Mouse (Mus musculus): ENCODE measurements around the gene Uck1. TPM values are rescaled to one million over a fixed set of nuclear protein-coding genes. Genes with fewer than 3 reads are reported as not detected.
A peak's percentile ranks its signal among the peaks of the same experiment; 100 is the strongest.

Uck1 gene
- total and polyA plus RNA-seq, 2 experiments from 2014 or later: 32.1 to 55.1 TPM

- peaks cover 17% of the 10 kb centered on the region for H3K36me3 ChIP-seq (replicated peaks; ENCODE audit: control insufficient read depth, insufficient read depth, low read length)
- no peak for TF ChIP-seq CTCF (IDR thresholded peaks at IDR 0.05; ENCODE audit: low read depth)
- no peak for DNase-seq (ENCODE audit: low spot score)
- H3K9ac ChIP-seq (replicated peaks; ENCODE audit: low read depth, low read length): no peak overlapping the region
- no peak overlapping the region for H3K4me3 ChIP-seq (ENCODE audit: low read depth, low read length)
- whole genome bisulfite sequencing: 90% methylated on average over 9 of the region's 9 CpGs
- H3K4me2 ChIP-seq (ENCODE audit: low read depth, low read length): no peak overlapping the region
- no peak for ATAC-seq (ENCODE audit: insufficient read depth, low read depth)
- no peak overlapping the region for H3K27ac ChIP-seq (ENCODE audit: low read depth)
- H3K9me3 ChIP-seq (replicated peaks; ENCODE audit: control insufficient read depth, low read length): no peaks in the 10 kb centered on the region
- H3K4me1 ChIP-seq (ENCODE audit: control insufficient read depth, insufficient read depth): peaks cover 15% of the 10 kb centered on the region
- H3K27me3 ChIP-seq (ENCODE audit: control insufficient read depth, insufficient read depth, low read length): no peaks in the 10 kb centered on the region
These were observed 21.1 kb downstream of the Uck1 start for GRCm38 (mm10) chr2:32238708-32239435.

DNA sequence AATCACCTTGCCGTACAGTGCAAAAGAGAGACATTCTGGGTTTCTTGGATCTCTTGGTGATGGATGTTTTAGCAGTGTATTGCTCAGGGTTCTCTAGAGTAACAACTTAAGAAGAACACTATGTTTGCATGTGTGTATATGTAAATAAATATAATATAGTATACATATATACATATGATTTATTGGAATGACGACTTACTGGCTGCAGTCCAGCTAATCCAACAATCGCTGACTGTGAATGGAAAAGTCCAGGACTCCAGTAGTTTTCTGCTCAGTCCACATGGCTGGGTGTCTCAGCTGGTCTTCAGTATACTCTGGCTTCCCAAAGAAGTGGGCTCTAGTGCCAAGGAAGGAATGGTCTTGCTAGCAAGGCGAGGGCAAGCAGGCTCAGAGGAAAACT, 22.4 kb downstream of the Uck1 start:
- 33% methylated on average over 4 of the region's 4 CpGs for WGBS
- Histone ChIP-seq H3K9ac (replicated peaks; ENCODE audit: low read depth, low read length) (peak overlapping the region; percentile 67; the same call in 1 of the 2 replicates), H3K9me3 (replicated peaks; ENCODE audit: control insufficient read depth, low read length) (no peaks in the 10 kb centered on the region), H3K36me3 (replicated peaks; ENCODE audit: control insufficient read depth, insufficient read depth, low read length) (peaks cover 21% of the 10 kb centered on the region), H3K4me1 (ENCODE audit: control insufficient read depth, insufficient read depth) (peaks cover 15% of the 10 kb centered on the region), H3K4me3 (ENCODE audit: low read depth, low read length) (peak overlapping the region; percentile 68), H3K4me2 (ENCODE audit: low read depth, low read length) (peak overlapping the region; percentile 94), H3K27ac (ENCODE audit: low read depth) (no peak overlapping the region), H3K27me3 (ENCODE audit: control insufficient read depth, insufficient read depth, low read length) (no peaks in the 10 kb centered on the region)
- no peak for DNase-seq (ENCODE audit: low spot score)
- TF ChIP-seq CTCF (IDR thresholded peaks at IDR 0.05; ENCODE audit: low read depth): no peak
- TF ChIP-seq EP300 (IDR thresholded peaks at IDR 0.05; ENCODE audit: low read depth): no peak
- ATAC-seq (ENCODE audit: insufficient read depth, low read depth): no peak

GRCm38 (mm10) chr2:32236760-32237487, 23.0 kb downstream of the Uck1 start:
- 0% methylated on average over 20 of the region's 20 CpGs for WGBS
- Histone ChIP-seq H3K9ac (replicated peaks; ENCODE audit: low read depth, low read length) (peak overlapping the region; percentile 67), H3K9me3 (replicated peaks; ENCODE audit: control insufficient read depth, low read length) (no peaks in the 10 kb centered on the region), H3K27me3 (ENCODE audit: control insufficient read depth, insufficient read depth, low read length) (no peaks in the 10 kb centered on the region), H3K4me2 (ENCODE audit: low read depth, low read length) (peak overlapping the region; percentile 94), H3K36me3 (replicated peaks; ENCODE audit: control insufficient read depth, insufficient read depth, low read length) (peaks cover 24% of the 10 kb centered on the region), H3K4me1 (ENCODE audit: control insufficient read depth, insufficient read depth) (peaks cover 15% of the 10 kb centered on the region), H3K27ac (ENCODE audit: low read depth) (peak overlapping the region; percentile 91), H3K4me3 (ENCODE audit: low read depth, low read length) (peak overlapping the region; percentile 68)
- TF ChIP-seq CTCF (IDR thresholded peaks at IDR 0.05; ENCODE audit: low read depth) (peak; percentile 41), EP300 (IDR thresholded peaks at IDR 0.05; ENCODE audit: low read depth) (no peak)
- peak; percentile 73 for DNase-seq (ENCODE audit: low spot score)
- peak; percentile 31 for ATAC-seq (ENCODE audit: insufficient read depth, low read depth)

GRCm38 (mm10) chr2:32235886-32236759, 23.8 kb downstream of the Uck1 start, which contains the start of gene Pomt1:
Gene Pomt1 (plus strand): TSS chr2:32236590.
- TF ChIP-seq EP300 (IDR thresholded peaks at IDR 0.05; ENCODE audit: low read depth) (no peak), CTCF (IDR thresholded peaks at IDR 0.05; ENCODE audit: low read depth) (0 out of 2 replicates have a peak, but pooled peaks have one; percentile 6)
- ATAC-seq (ENCODE audit: insufficient read depth, low read depth): peak; percentile 88
- H3K9ac ChIP-seq (replicated peaks; ENCODE audit: low read depth, low read length): peak within 1 kb of the TSS; percentile 67
- peak within 1 kb of the TSS; percentile 91 for H3K27ac ChIP-seq (ENCODE audit: low read depth)
- peak; percentile 97 for DNase-seq (ENCODE audit: low spot score)
- H3K36me3 ChIP-seq (replicated peaks; ENCODE audit: control insufficient read depth, insufficient read depth, low read length): peaks cover 32% of the 10 kb centered on the region
- under 1% methylated on average over 54 of the region's 54 CpGs for WGBS
- no peaks in the 10 kb centered on the region for H3K9me3 ChIP-seq (replicated peaks; ENCODE audit: control insufficient read depth, low read length)
- H3K4me2 ChIP-seq (ENCODE audit: low read depth, low read length): peak within 1 kb of the TSS; percentile 94
- H3K4me3 ChIP-seq (ENCODE audit: low read depth, low read length): peak within 1 kb of the TSS; percentile 68
- H3K27me3 ChIP-seq (ENCODE audit: control insufficient read depth, insufficient read depth, low read length): no peaks in the 10 kb centered on the region
- peaks cover 15% of the 10 kb centered on the region for H3K4me1 ChIP-seq (ENCODE audit: control insufficient read depth, insufficient read depth)

- Histone ChIP-seq H3K36me3 (replicated peaks; ENCODE audit: control insufficient read depth, insufficient read depth, low read length) (peaks cover 39% of the 10 kb centered on the region), H3K27me3 (ENCODE audit: control insufficient read depth, insufficient read depth, low read length) (no peaks in the 10 kb centered on the region), H3K27ac (ENCODE audit: low read depth) (peak overlapping the region; percentile 91; the same call in 1 of the 2 replicates), H3K4me3 (ENCODE audit: low read depth, low read length) (peak overlapping the region; percentile 68), H3K9ac (replicated peaks; ENCODE audit: low read depth, low read length) (peak overlapping the region; percentile 67), H3K9me3 (replicated peaks; ENCODE audit: control insufficient read depth, low read length) (no peaks in the 10 kb centered on the region), H3K4me1 (ENCODE audit: control insufficient read depth, insufficient read depth) (peaks cover 15% of the 10 kb centered on the region), H3K4me2 (ENCODE audit: low read depth, low read length) (peak overlapping the region; percentile 94)
- TF ChIP-seq EP300 (IDR thresholded peaks at IDR 0.05; ENCODE audit: low read depth) (no peak), CTCF (IDR thresholded peaks at IDR 0.05; ENCODE audit: low read depth) (no peak)
- DNase-seq (ENCODE audit: low spot score) (no peak), ATAC-seq (ENCODE audit: insufficient read depth, low read depth) (no peak)
- 31% methylated on average over 7 of the region's 7 CpGs for WGBS
These were observed 24.5 kb downstream of the Uck1 start for GRCm38 (mm10) chr2:32235433-32235832.
